Mouse (Mus musculus) kidney, embryonic 15.5 days (tissue): ENCODE results near the gene Gucy2f. TPM values are rescaled to one million over a fixed set of nuclear protein-coding genes. Genes with fewer than 3 reads are reported as not detected.

Experiments used
- ATAC-seq: fragments of 200-750 bp; cut with Nextera tagmentation; replicated peaks from 2 replicates; pipeline ENCODE4 v1.8.0; 2017; ENCODE audit warnings: moderate TSS enrichment; ENCODE audit not compliant: low FRiP score
- H3K27ac ChIP-seq: fragments of 300-500 bp; sonication (generic); 2 replicates; pipeline ENCODE4 v1.5.1; 2015; ENCODE audit warnings: mild to moderate bottlenecking, inconsistent platforms
- H3K27me3 ChIP-seq: fragments of 300-500 bp; sonication (generic); 2 replicates; pipeline ENCODE4 v1.6.1; 2015; ENCODE audit warnings: inconsistent platforms
- H3K36me3 ChIP-seq: fragments of 300-500 bp; sonication (generic); 2 replicates; pipeline ENCODE4 v1.6.1; 2015; ENCODE audit warnings: inconsistent platforms
- H3K4me1 ChIP-seq: fragments of 300-500 bp; sonication (generic); 2 replicates; pipeline ENCODE4 v1.6.1; 2015; ENCODE audit warnings: inconsistent platforms
- H3K4me2 ChIP-seq: fragments of 300-500 bp; sonication (generic); 2 replicates; pipeline ENCODE4 v1.6.1; 2015; ENCODE audit warnings: moderate library complexity, mild to moderate bottlenecking, inconsistent platforms
- H3K4me3 ChIP-seq: fragments of 300-500 bp; sonication (generic); replicated peaks from 2 replicates; pipeline ENCODE4 v1.5.1; 2015; ENCODE audit warnings: mild to moderate bottlenecking, inconsistent platforms
- H3K9ac ChIP-seq: fragments of 300-500 bp; sonication (generic); 2 replicates; pipeline ENCODE4 v1.6.1; 2015; ENCODE audit warnings: mild to moderate bottlenecking, inconsistent platforms
- H3K9me3 ChIP-seq: fragments of 300-500 bp; sonication (generic); replicated peaks from 2 replicates; pipeline ENCODE4 v1.6.1; 2016; ENCODE audit warnings: inconsistent platforms
- WGBS: fragments of 180-500 bp; shearing (Covaris S2); methylation state at CpG from one replicate; pipeline ENCODE4 v1.1.7; 2015; ENCODE audit warnings: mixed read lengths; 5-methylcytosine and 5-hydroxymethylcytosine counted together
- polyA plus RNA-seq: library from polyadenylated mRNA; unstranded; fragments of >200 nt; fragmentation: Nextera tagmentation; extraction: Ambion mirVana; gene quantifications from 2 replicates; pipeline ENCODE4 v1.2.1, GENCODE M21; 2015

The Gucy2f gene
- polyA plus RNA-seq, 1 experiment from 2014 or later: 0.03 TPM

GRCm38 (mm10) chrX:142189023-142189703 is 7.6 kb downstream of the Gucy2f start:
- Histone ChIP-seq H3K9ac (no peak overlapping the region), H3K36me3 (no peaks in the 10 kb centered on the region), H3K27ac (no peak overlapping the region), H3K9me3 (no peaks in the 10 kb centered on the region), H3K4me1 (no peaks in the 10 kb centered on the region), H3K4me2 (peak overlapping the region; percentile 27; the same call in 1 of the 2 replicates), H3K27me3 (peaks cover 42% of the 10 kb centered on the region), H3K4me3 (no peak overlapping the region)
- ATAC-seq: no peak
- WGBS: 32% methylated on average over 22 of the region's 22 CpGs

DNA sequence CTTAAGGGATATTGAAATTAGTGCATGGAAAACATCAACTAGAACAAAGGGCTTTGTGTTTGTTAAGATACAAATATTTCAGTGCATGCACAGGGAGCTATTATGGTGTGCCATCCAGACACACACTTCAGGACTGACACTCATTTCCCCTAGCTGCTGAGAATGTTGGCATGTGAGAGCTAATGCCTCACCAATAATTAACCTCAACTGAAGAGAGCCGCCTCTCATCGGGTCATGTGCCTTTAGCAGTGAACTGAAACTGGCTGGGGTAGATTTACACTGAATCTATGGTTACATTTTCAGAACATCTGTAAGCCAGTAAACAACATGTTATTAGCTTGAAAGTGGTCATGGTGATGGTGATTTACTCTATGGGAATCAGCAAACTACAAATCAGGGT is 14.7 kb downstream of the Gucy2f start:
- no peak overlapping the region for H3K4me3 ChIP-seq
- H3K9ac ChIP-seq: no peak overlapping the region
- WGBS: 65% methylated on average over 2 of the region's 2 CpGs
- no peaks in the 10 kb centered on the region for H3K4me1 ChIP-seq
- peaks cover 42% of the 10 kb centered on the region for H3K27me3 ChIP-seq
- no peaks in the 10 kb centered on the region for H3K36me3 ChIP-seq
- no peaks in the 10 kb centered on the region for H3K9me3 ChIP-seq
- ATAC-seq: peak; percentile 54; the same call in 1 of the 2 replicates
- H3K27ac ChIP-seq: no peak overlapping the region
- no peak overlapping the region for H3K4me2 ChIP-seq

- H3K27ac ChIP-seq: no peak overlapping the region
- H3K27me3 ChIP-seq: peaks cover 54% of the 10 kb centered on the region
- H3K36me3 ChIP-seq: no peaks in the 10 kb centered on the region
- no peaks in the 10 kb centered on the region for H3K9me3 ChIP-seq
- no peaks in the 10 kb centered on the region for H3K4me1 ChIP-seq
- no peak overlapping the region for H3K4me2 ChIP-seq
- ATAC-seq: no peak
- H3K9ac ChIP-seq: no peak overlapping the region
- no peak overlapping the region for H3K4me3 ChIP-seq
Measured at GRCm38 (mm10) chrX:142176981-142177380, 19.8 kb downstream of the Gucy2f start.

DNA sequence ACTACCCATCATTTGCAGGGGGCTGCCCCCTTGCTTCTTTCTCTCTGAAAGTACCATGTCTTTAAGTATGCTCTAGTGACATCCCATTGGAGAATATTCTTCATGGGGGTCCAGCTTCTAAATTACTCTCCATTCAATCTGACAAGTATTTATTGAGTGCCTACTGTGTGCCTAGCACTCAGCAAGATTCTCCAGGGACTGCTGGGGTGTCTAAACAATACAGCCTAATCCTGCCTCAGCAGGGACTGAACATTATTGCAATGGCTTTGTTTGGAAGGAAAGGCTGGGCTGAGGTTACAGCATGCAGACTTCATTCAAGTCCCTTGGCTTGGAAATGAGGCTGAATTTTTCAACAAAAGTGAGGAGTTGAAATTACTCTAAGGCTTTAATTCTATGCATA is 81.0 kb downstream of the Gucy2f start:
- H3K9ac ChIP-seq: no peak overlapping the region
- H3K4me3 ChIP-seq: no peak overlapping the region
- no peak overlapping the region for H3K27ac ChIP-seq
- H3K36me3 ChIP-seq: no peaks in the 10 kb centered on the region
- H3K27me3 ChIP-seq: peaks cover 43% of the 10 kb centered on the region
- H3K4me2 ChIP-seq: no peak overlapping the region
- no peak for ATAC-seq
- no peaks in the 10 kb centered on the region for H3K4me1 ChIP-seq
- no peaks in the 10 kb centered on the region for H3K9me3 ChIP-seq

GRCm38 (mm10) chrX:142111236-142111635 is 85.5 kb downstream of the Gucy2f start:
- Histone ChIP-seq H3K4me1 (no peaks in the 10 kb centered on the region), H3K4me3 (no peak overlapping the region), H3K27ac (no peak overlapping the region), H3K4me2 (no peak overlapping the region), H3K27me3 (peaks cover 65% of the 10 kb centered on the region), H3K36me3 (no peaks in the 10 kb centered on the region), H3K9me3 (no peaks in the 10 kb centered on the region), H3K9ac (no peak overlapping the region)
- ATAC-seq: no peak
- 72% methylated on average over 6 of the region's 6 CpGs for WGBS

- ATAC-seq: no peak
- Histone ChIP-seq H3K9ac (no peak overlapping the region), H3K27ac (no peak overlapping the region), H3K36me3 (no peaks in the 10 kb centered on the region), H3K4me2 (no peak overlapping the region), H3K9me3 (no peaks in the 10 kb centered on the region), H3K4me3 (no peak overlapping the region), H3K4me1 (no peaks in the 10 kb centered on the region), H3K27me3 (peaks cover 51% of the 10 kb centered on the region)
- 50% methylated on average over 3 of the region's 3 CpGs for WGBS
Measured at GRCm38 (mm10) chrX:142096904-142097303, 99.8 kb downstream of the Gucy2f start.

DNA sequence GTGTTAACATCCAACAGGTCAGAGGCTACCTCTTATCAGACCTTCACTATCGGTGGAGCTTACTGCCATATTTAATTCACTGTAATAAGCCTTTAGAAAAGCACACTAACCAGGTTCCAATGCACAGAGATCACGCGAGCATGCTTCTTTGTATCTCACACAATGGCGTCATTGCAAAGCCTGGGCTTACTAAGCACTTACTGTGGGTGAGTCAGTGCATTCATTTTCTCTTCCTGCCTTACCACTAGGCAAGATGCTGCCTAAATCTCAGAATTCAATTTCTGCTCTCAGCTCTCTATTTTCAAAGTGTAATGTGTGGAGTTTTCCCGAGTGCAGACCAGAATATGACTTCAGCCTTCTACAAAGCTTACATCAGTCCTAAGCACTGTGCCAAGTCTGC is 101.2 kb downstream of the Gucy2f start:
- no peak overlapping the region for H3K27ac ChIP-seq
- peaks cover 51% of the 10 kb centered on the region for H3K27me3 ChIP-seq
- no peak overlapping the region for H3K9ac ChIP-seq
- 85% methylated on average over 5 of the region's 5 CpGs for WGBS
- no peaks in the 10 kb centered on the region for H3K36me3 ChIP-seq
- H3K9me3 ChIP-seq: no peaks in the 10 kb centered on the region
- no peak overlapping the region for H3K4me2 ChIP-seq
- H3K4me1 ChIP-seq: no peaks in the 10 kb centered on the region
- no peak for ATAC-seq
- H3K4me3 ChIP-seq: no peak overlapping the region

GRCm38 (mm10) chrX:142062585-142062984 is 134.1 kb downstream of the Gucy2f start:
- ATAC-seq: no peak
- H3K9me3 ChIP-seq: no peaks in the 10 kb centered on the region
- no peak overlapping the region for H3K4me2 ChIP-seq
- H3K9ac ChIP-seq: no peak overlapping the region
- 80% methylated on average over 3 of the region's 3 CpGs for WGBS
- H3K4me3 ChIP-seq: no peak overlapping the region
- H3K36me3 ChIP-seq: no peaks in the 10 kb centered on the region
- H3K4me1 ChIP-seq: no peaks in the 10 kb centered on the region
- no peak overlapping the region for H3K27ac ChIP-seq
- H3K27me3 ChIP-seq: peaks cover 29% of the 10 kb centered on the region

Other genes starting within 250 kb of the Gucy2f start
- 23.5 and 27.2 TPM in 2 replicates for gene Nxt2, start 29.8 kb upstream of the Gucy2f start, polyA plus RNA-seq
- 18.8 and 19.5 TPM in 2 replicates for gene Kcne1l, start 109.4 kb upstream of the Gucy2f start, polyA plus RNA-seq
- gene Acsl4, start 193.6 kb upstream of the Gucy2f start, polyA plus RNA-seq: 19.2 and 20.5 TPM in 2 replicates